In the genomic region with DNA sequence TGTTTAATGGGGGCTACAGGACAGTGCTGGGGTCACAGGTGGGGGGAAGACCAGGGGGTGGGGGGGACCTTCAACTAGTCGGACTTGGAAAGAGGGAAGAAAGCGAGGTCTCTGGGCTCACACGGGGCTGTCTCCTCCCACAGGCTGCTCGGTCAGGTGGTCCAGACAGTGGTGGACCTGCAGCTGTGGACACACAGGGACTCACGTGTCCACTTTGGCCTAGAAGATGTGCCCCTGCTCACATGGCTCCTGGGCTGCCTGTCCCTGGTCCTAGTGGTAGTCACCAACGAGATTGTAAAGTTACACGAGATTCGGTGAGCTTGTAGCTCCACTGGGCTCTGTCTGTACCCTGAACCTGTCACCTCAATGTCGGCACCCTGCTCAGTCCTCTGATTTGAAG, we compare ENCODE assay signal across 10 mouse cellular contexts.
"Had no signal": no experiment of that assay in that cellular context is flagged by ENCODE, and none has a peak within 500 bp of the region (broad histone marks: within the 10 kb centered on the region; RNA-seq: fewer than 3 reads in every experiment).

No protein-coding gene starts in this region.

- H3K4me2 ChIP-seq: limb, embryonic 12.5 days; lung, embryonic 14.5 days; midbrain, embryonic 12.5 days had no signal

- H3K9ac ChIP-seq: limb, embryonic 12.5 days; lung, embryonic 14.5 days; midbrain, embryonic 12.5 days had no signal

- DNase-seq: kidney, adult 8-10 months; lung, embryonic 14.5 days; right cerebral cortex, postnatal 14 days; thymus, postnatal 4 days had no signal

- H3K4me3 ChIP-seq: layer of hippocampus, adult 2 months; limb, embryonic 12.5 days; midbrain, embryonic 12.5 days had no signal

- ATAC-seq: intestine, postnatal 0 days; midbrain, embryonic 16.5 days had no signal

- H3K9me3 ChIP-seq: limb, embryonic 12.5 days; midbrain, embryonic 12.5 days had no signal

- H3K4me1 ChIP-seq: limb, embryonic 12.5 days; midbrain, embryonic 12.5 days had no signal

- H3K27ac ChIP-seq: kidney, postnatal 0 days; layer of hippocampus, adult 2 months; limb, embryonic 12.5 days; midbrain, embryonic 12.5 days had no signal

- H3K27me3 ChIP-seq: limb, embryonic 12.5 days; midbrain, embryonic 12.5 days had no signal
